12 mouse cellular contexts compared by ENCODE assay signal in the genomic region with DNA sequence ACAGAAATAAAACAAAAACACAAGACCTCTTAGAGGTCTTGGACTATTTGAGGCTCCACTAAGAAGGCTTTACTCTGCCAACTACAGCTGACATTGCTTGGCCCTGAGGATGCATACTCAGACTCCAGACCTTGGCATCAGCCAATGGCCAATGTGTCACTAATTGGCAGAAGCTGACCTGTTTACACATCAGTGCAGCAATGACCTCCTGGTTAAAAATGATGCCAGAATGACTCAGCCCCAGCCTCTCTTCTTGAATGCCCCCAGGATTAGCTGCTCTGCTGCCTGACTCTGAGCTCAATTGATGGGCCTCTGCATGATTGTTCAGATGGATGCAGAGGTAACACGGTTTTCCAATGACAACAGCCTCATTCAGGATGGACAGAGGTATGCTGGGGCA. TPM values are rescaled to one million over a fixed set of nuclear protein-coding genes. Genes with fewer than 3 reads are reported as not detected.
DNase-seq lines count a peak whose midpoint lies in the region; ATAC-seq and TF ChIP-seq lines count a peak whose summit lies in the region.
"Had no signal": no experiment of that assay in that cellular context is flagged by ENCODE, and none has a peak within 500 bp of the region (broad histone marks: within the 10 kb centered on the region; RNA-seq: fewer than 3 reads in every experiment).

No protein-coding gene starts in this region.

- H3K4me3 ChIP-seq in cerebellum, adult 2 months (replicated peaks; ENCODE audit: insufficient read depth, low read depth, low read length): no peak overlapping the region
- H3K4me3 ChIP-seq in liver, adult 2 months (ENCODE audit: insufficient read depth, low read depth, low read length): no peak overlapping the region
- no peak overlapping the region for H3K4me3 ChIP-seq in liver, embryonic 12.5 days
- H3K4me3 ChIP-seq: stomach, embryonic 15.5 days had no signal

- no peaks in the 10 kb centered on the region for H3K36me3 ChIP-seq in liver, adult 2 months (ENCODE audit: control insufficient read depth, insufficient read depth, low read length)
- H3K36me3 ChIP-seq in liver, embryonic 12.5 days: no peaks in the 10 kb centered on the region
- H3K36me3 ChIP-seq: stomach, embryonic 15.5 days had no signal

- peak; percentile 34 to 79 for DNase-seq in cerebellum, adult 2 months
- peak; percentile 89 for DNase-seq in liver, adult 2 months (ENCODE audit: extremely low read depth, low read depth, low spot score)
- DNase-seq in adrenal gland, postnatal 36 days: peak; percentile 77 to 80
- DNase-seq in heart, adult 9 months (ENCODE audit: low spot score in 2 of 2): peak; percentile 73 to 76
- no peak for DNase-seq in yolk sac, embryonic 10.5 days (ENCODE audit: low spot score)
- no peak for DNase-seq in right cerebral cortex, postnatal 36 days (ENCODE audit: low spot score in 2 of 2)
- DNase-seq: liver, postnatal 0 days had no signal

- ATAC-seq in cerebellum, adult (ENCODE audit: insufficient number of reproducible peaks, low FRiP score, low TSS enrichment): no peak
- ATAC-seq in liver, embryonic 12.5 days: no peak
- ATAC-seq: liver, postnatal 0 days had no signal

- TF ChIP-seq POLR2A in cerebellum, adult 2 months (IDR thresholded peaks at IDR 0.05; ENCODE audit: borderline replicate concordance, insufficient read depth, low read length): no peak
- TF ChIP-seq POLR2A in liver, adult 2 months (IDR thresholded peaks at IDR 0.05; ENCODE audit: extremely low read depth, insufficient read depth, low read length): no peak

- H3K4me2 ChIP-seq in liver, embryonic 12.5 days: no peak overlapping the region
- H3K4me2 ChIP-seq: stomach, embryonic 15.5 days had no signal

- peaks cover 5% of the 10 kb centered on the region; the same call in 1 of the 2 replicates for H3K9me3 ChIP-seq in liver, embryonic 12.5 days (replicated peaks)
- H3K9me3 ChIP-seq: stomach, embryonic 15.5 days had no signal

- 15% methylated on average over 1 of the region's 1 CpGs for WGBS in cerebellum, adult 2 months
- 59% methylated on average over 1 of the region's 1 CpGs for WGBS in liver, adult 2 months
- WGBS in liver, embryonic 12.5 days (ENCODE audit: insufficient replicate concordance): 49% methylated on average over 1 of the region's 1 CpGs

- H3K9ac ChIP-seq in liver, adult 2 months (ENCODE audit: low read depth, low read length): no peak overlapping the region
- no peak overlapping the region for H3K9ac ChIP-seq in liver, embryonic 12.5 days
- H3K9ac ChIP-seq: liver, postnatal 0 days; stomach, embryonic 15.5 days had no signal

- no peaks in the 10 kb centered on the region for H3K79me2 ChIP-seq in liver, adult 2 months (ENCODE audit: control insufficient read depth, insufficient read depth, low read length)

- no peak for TF ChIP-seq CTCF in cerebellum, adult 2 months (IDR thresholded peaks at IDR 0.05; ENCODE audit: borderline replicate concordance, insufficient read depth, low read depth, low read length)
- no peak for TF ChIP-seq CTCF in liver, adult 2 months (IDR thresholded peaks at IDR 0.05; ENCODE audit: low read depth, low read length)

- peaks cover 5% of the 10 kb centered on the region; the same call in 1 of the 2 replicates for H3K4me1 ChIP-seq in cerebellum, adult 2 months (ENCODE audit: control insufficient read depth, insufficient read depth, low read length)
- 0 out of 2 replicates have a peak, but pooled peaks cover 3% of the 10 kb centered on the region for H3K4me1 ChIP-seq in liver, adult 2 months (ENCODE audit: control insufficient read depth, insufficient read depth, low read length)
- H3K4me1 ChIP-seq in liver, embryonic 12.5 days: no peaks in the 10 kb centered on the region
- H3K4me1 ChIP-seq: stomach, embryonic 15.5 days had no signal

- no peak overlapping the region for H3K27ac ChIP-seq in cerebellum, adult 2 months (ENCODE audit: insufficient read depth, low read length)
- H3K27ac ChIP-seq in liver, adult 2 months (replicated peaks; ENCODE audit: insufficient read depth, low read depth, low read length): no peak overlapping the region
- H3K27ac ChIP-seq in liver, embryonic 12.5 days: no peak overlapping the region
- H3K27ac ChIP-seq: stomach, embryonic 15.5 days had no signal

- H3K27me3 ChIP-seq in cerebellum, adult 2 months (ENCODE audit: control insufficient read depth, insufficient read depth, low read length): no peaks in the 10 kb centered on the region
- no peaks in the 10 kb centered on the region for H3K27me3 ChIP-seq in liver, adult 2 months (ENCODE audit: control insufficient read depth, insufficient read depth, low read length)
- no peaks in the 10 kb centered on the region for H3K27me3 ChIP-seq in liver, embryonic 12.5 days (replicated peaks)
- H3K27me3 ChIP-seq: stomach, embryonic 15.5 days had no signal

RNA-seq across cellular contexts. Expression of a gene that starts 16.5 kb away (rescaled TPM):
- 35.7 and 37.6 TPM in 2 replicates for polyA plus RNA-seq in cerebellum, adult 2 months (2012; rRNA removed)
- 20.6 and 27.7 TPM in 2 replicates for total RNA-seq in liver, adult 2 months (2014; rRNA removed)
- 7.9 and 11.7 TPM in 2 replicates for polyA plus RNA-seq in liver, adult 2 months (2012; rRNA removed)
- 96.1 and 99.3 TPM in 2 replicates for polyA plus RNA-seq in liver, embryonic 12.5 days (2016; fragmentation: Nextera tagmentation; extraction: Ambion mirVana)
- total RNA-seq in adrenal gland, postnatal 36 days (2021): 10 to 100 TPM; 43.9 to 64.7 TPM

RNA-seq across cellular contexts. Expression of a gene that starts 16.7 kb away (rescaled TPM):
- polyA plus RNA-seq in cerebellum, adult 2 months (2012; rRNA removed): 64.4 and 64.7 TPM in 2 replicates
- 8.2 and 8.7 TPM in 2 replicates for total RNA-seq in liver, adult 2 months (2014; rRNA removed)
- polyA plus RNA-seq in liver, adult 2 months (2012; rRNA removed): 15.0 and 19.6 TPM in 2 replicates
- polyA plus RNA-seq in liver, embryonic 12.5 days (2016; fragmentation: Nextera tagmentation; extraction: Ambion mirVana): 13.6 and 15.2 TPM in 2 replicates
- 10 to 100 TPM; 35.0 to 39.2 TPM for total RNA-seq in adrenal gland, postnatal 36 days (2021)

RNA-seq across cellular contexts. Expression of a gene that starts 23.8 kb away (rescaled TPM):
- polyA plus RNA-seq in cerebellum, adult 2 months (2012; rRNA removed): 0.08 TPM in 1 of 2 replicates, not detected in the other
- total RNA-seq in liver, adult 2 months (2014; rRNA removed): 0.94 TPM in 1 of 2 replicates, not detected in the other
- polyA plus RNA-seq in liver, adult 2 months (2012; rRNA removed): 2.1 and 2.9 TPM in 2 replicates
- polyA plus RNA-seq in liver, embryonic 12.5 days (2016; fragmentation: Nextera tagmentation; extraction: Ambion mirVana): not detected in 2 replicates
- total RNA-seq in adrenal gland, postnatal 36 days (2021): 1 to 10 TPM; 3.3 to 3.7 TPM
- polyA plus RNA-seq: C2C12; heart, postnatal 0 days; liver, postnatal 0 days; stomach, embryonic 15.5 days had no signal

RNA-seq across cellular contexts. Expression of a gene that starts 23.8 kb away (rescaled TPM):
- 55.2 and 56.0 TPM in 2 replicates for polyA plus RNA-seq in cerebellum, adult 2 months (2012; rRNA removed)
- total RNA-seq in liver, adult 2 months (2014; rRNA removed): 14.3 and 15.3 TPM in 2 replicates
- 31.9 and 57.9 TPM in 2 replicates for polyA plus RNA-seq in liver, adult 2 months (2012; rRNA removed)
- polyA plus RNA-seq in liver, embryonic 12.5 days (2016; fragmentation: Nextera tagmentation; extraction: Ambion mirVana): 32.3 and 32.8 TPM in 2 replicates
- total RNA-seq in adrenal gland, postnatal 36 days (2021): 10 to 100 TPM; 12.6 to 22.3 TPM

RNA-seq across cellular contexts. Expression of a gene that starts 48.4 kb away (rescaled TPM):
- 4.9 and 5.8 TPM in 2 replicates for polyA plus RNA-seq in cerebellum, adult 2 months (2012; rRNA removed)
- 0.83 and 2.1 TPM in 2 replicates for total RNA-seq in liver, adult 2 months (2014; rRNA removed)
- 1.3 and 1.4 TPM in 2 replicates for polyA plus RNA-seq in liver, adult 2 months (2012; rRNA removed)
- 54.2 and 55.9 TPM in 2 replicates for polyA plus RNA-seq in liver, embryonic 12.5 days (2016; fragmentation: Nextera tagmentation; extraction: Ambion mirVana)
- 10 to 100 TPM in 1 of 2 experiments, 1 to 10 TPM in 1; 7.0 to 11.3 TPM for total RNA-seq in adrenal gland, postnatal 36 days (2021)

Comparison
In these comparisons a context has a peak if more than half of its experiments do, and no peak if none do; other contexts are left out.
1. DNase-seq: peak in cerebellum, adult 2 months (2 of 2), liver, adult 2 months (single experiment), adrenal gland, postnatal 36 days (2 of 2) and heart, adult 9 months (2 of 2); none in yolk sac, embryonic 10.5 days (single experiment) and right cerebral cortex, postnatal 36 days (0 of 2).